ENCODE assay signal across 21 mouse cellular contexts in the genomic region with DNA sequence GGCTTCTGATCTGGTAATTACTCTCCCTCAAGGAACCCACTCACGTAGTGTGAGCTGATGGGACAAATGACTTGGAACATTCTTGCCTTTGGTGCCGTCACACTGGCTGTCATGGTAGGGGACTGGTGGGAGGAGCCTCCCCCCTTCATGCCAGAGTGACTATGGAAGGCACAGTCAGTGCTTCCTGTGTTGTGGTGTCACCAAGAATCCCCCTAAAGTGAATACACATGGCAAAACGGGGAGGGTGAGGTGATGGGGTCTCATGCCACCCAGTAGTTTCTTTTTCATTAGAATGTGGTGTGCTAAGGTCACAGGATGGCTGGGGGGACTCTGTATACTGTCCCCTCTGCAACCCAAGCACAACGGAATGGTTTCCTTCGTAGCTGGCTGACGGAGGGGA. TPM values are rescaled to one million over a fixed set of nuclear protein-coding genes. Genes with fewer than 3 reads are reported as not detected.
DNase-seq lines count a peak whose midpoint lies in the region; ATAC-seq and TF ChIP-seq lines count a peak whose summit lies in the region.
"Had no signal": no experiment of that assay in that cellular context is flagged by ENCODE, and none has a peak within 500 bp of the region (broad histone marks: within the 10 kb centered on the region; RNA-seq: fewer than 3 reads in every experiment).

No protein-coding gene starts in this region.

- ATAC-seq in hindbrain, embryonic 12.5 days (ENCODE audit: low FRiP score): no peak
- no peak for ATAC-seq in midbrain, embryonic 11.5 days (ENCODE audit: low FRiP score)
- no peak for ATAC-seq in midbrain, embryonic 13.5 days
- ATAC-seq: forebrain, embryonic 14.5 days; inflammation-experienced regulatory T-cells, adult 6 months; midbrain, embryonic 16.5 days had no signal

- no peaks in the 10 kb centered on the region; the same call in 1 of the 2 replicates for H3K27me3 ChIP-seq in hindbrain, embryonic 10.5 days (ENCODE audit: insufficient read depth, poor library complexity, severe bottlenecking)
- no peaks in the 10 kb centered on the region for H3K27me3 ChIP-seq in hindbrain, embryonic 12.5 days
- H3K27me3 ChIP-seq in midbrain, embryonic 11.5 days (ENCODE audit: control insufficient read depth, insufficient read depth, low read length): no peaks in the 10 kb centered on the region
- H3K27me3 ChIP-seq in midbrain, embryonic 13.5 days: no peaks in the 10 kb centered on the region
- no peaks in the 10 kb centered on the region for H3K27me3 ChIP-seq in MEL (ENCODE audit: control insufficient read depth in 1 of 2, insufficient read depth in 2 of 2, low read length in 2 of 2)
- H3K27me3 ChIP-seq: embryonic facial prominence, embryonic 15.5 days; stomach, embryonic 15.5 days had no signal

- no peak for TF ChIP-seq RAD21 in MEL (IDR thresholded peaks at IDR 0.05; ENCODE audit: low read depth, low read length)

- no peak overlapping the region for H3K4me2 ChIP-seq in hindbrain, embryonic 12.5 days (replicated peaks)
- no peak overlapping the region for H3K4me2 ChIP-seq in midbrain, embryonic 11.5 days
- no peak overlapping the region for H3K4me2 ChIP-seq in midbrain, embryonic 13.5 days (replicated peaks)
- H3K4me2 ChIP-seq: embryonic facial prominence, embryonic 15.5 days; lung, embryonic 14.5 days; stomach, embryonic 15.5 days had no signal

- no peak overlapping the region for H3K4me3 ChIP-seq in hindbrain, embryonic 10.5 days
- no peak overlapping the region for H3K4me3 ChIP-seq in hindbrain, embryonic 12.5 days
- no peak overlapping the region for H3K4me3 ChIP-seq in midbrain, embryonic 11.5 days (ENCODE audit: low read depth, low read length)
- H3K4me3 ChIP-seq in midbrain, embryonic 13.5 days (replicated peaks): no peak overlapping the region
- H3K4me3 ChIP-seq in MEL (ENCODE audit: control insufficient read depth in 1 of 2, insufficient read depth in 1 of 2, low read depth in 2 of 2, low read length in 2 of 2): no peak overlapping the region
- H3K4me3 ChIP-seq in gastrocnemius, adult 2 months: no peak overlapping the region
- H3K4me3 ChIP-seq: embryonic facial prominence, embryonic 15.5 days; heart, embryonic 10.5 days; limb, embryonic 10.5 days; myocyte; stomach, embryonic 15.5 days had no signal

- H3K27ac ChIP-seq in hindbrain, embryonic 10.5 days: 0 out of 2 replicates have a peak overlapping the region, but pooled peaks have one; percentile 5
- no peak overlapping the region for H3K27ac ChIP-seq in hindbrain, embryonic 12.5 days
- H3K27ac ChIP-seq in midbrain, embryonic 11.5 days (ENCODE audit: low read depth, low read length): no peak overlapping the region
- H3K27ac ChIP-seq in midbrain, embryonic 13.5 days: no peak overlapping the region; the same call in 1 of the 2 replicates
- H3K27ac ChIP-seq in MEL (ENCODE audit: control insufficient read depth, low read depth, low read length): peak overlapping the region; percentile 41
- no peak overlapping the region for H3K27ac ChIP-seq in gastrocnemius, adult 2 months
- H3K27ac ChIP-seq: embryonic facial prominence, embryonic 15.5 days; limb, embryonic 10.5 days; stomach, embryonic 15.5 days had no signal

- TF ChIP-seq CTCF in MEL (IDR thresholded peaks at IDR 0.05 in 2 of 3, conservative IDR thresholded peaks at IDR 0.05 in 1 of 3; ENCODE audit: control insufficient read depth in 1 of 3, insufficient read depth in 1 of 3, low read depth in 2 of 3, low read length in 3 of 3, poor library complexity in 1 of 3, severe bottlenecking in 1 of 3): no peak
- TF ChIP-seq CTCF in gastrocnemius, adult 2 months (IDR thresholded peaks at IDR 0.05): no peak

- H3K79me2 ChIP-seq in MEL (ENCODE audit: control insufficient read depth, insufficient read depth, low read length, poor library complexity): no peaks in the 10 kb centered on the region

- no peak for TF ChIP-seq EP300 in MEL (IDR thresholded peaks at IDR 0.05; ENCODE audit: low read depth in 1 of 2, low read length in 2 of 2)

- intact Hi-C loops in gastrocnemius, adult 2 months (cut with DNase I): no loop called here

- no peaks in the 10 kb centered on the region for H3K9me3 ChIP-seq in hindbrain, embryonic 10.5 days
- no peaks in the 10 kb centered on the region for H3K9me3 ChIP-seq in hindbrain, embryonic 12.5 days (replicated peaks)
- H3K9me3 ChIP-seq in midbrain, embryonic 11.5 days (ENCODE audit: control insufficient read depth, low read length): no peaks in the 10 kb centered on the region
- H3K9me3 ChIP-seq in midbrain, embryonic 13.5 days: no peaks in the 10 kb centered on the region
- no peaks in the 10 kb centered on the region for H3K9me3 ChIP-seq in MEL (replicated peaks; ENCODE audit: insufficient read depth, low read length)
- H3K9me3 ChIP-seq: embryonic facial prominence, embryonic 15.5 days; heart, embryonic 10.5 days; limb, embryonic 10.5 days; stomach, embryonic 15.5 days had no signal

- H3K9ac ChIP-seq in hindbrain, embryonic 12.5 days: no peak overlapping the region
- no peak overlapping the region for H3K9ac ChIP-seq in midbrain, embryonic 11.5 days (ENCODE audit: low read length)
- no peak overlapping the region for H3K9ac ChIP-seq in midbrain, embryonic 13.5 days (replicated peaks)
- no peak overlapping the region for H3K9ac ChIP-seq in MEL (ENCODE audit: control insufficient read depth, low read depth, low read length, poor library complexity, severe bottlenecking)
- H3K9ac ChIP-seq: embryonic facial prominence, embryonic 15.5 days; lung, embryonic 14.5 days; stomach, embryonic 15.5 days had no signal

- H3K4me1 ChIP-seq in hindbrain, embryonic 10.5 days (replicated peaks): peaks cover 73% of the 10 kb centered on the region
- peaks cover 52% of the 10 kb centered on the region for H3K4me1 ChIP-seq in hindbrain, embryonic 12.5 days
- H3K4me1 ChIP-seq in midbrain, embryonic 11.5 days (ENCODE audit: control insufficient read depth, insufficient read depth, low read length): peaks cover 18% of the 10 kb centered on the region
- H3K4me1 ChIP-seq in midbrain, embryonic 13.5 days (replicated peaks): peaks cover 51% of the 10 kb centered on the region
- peaks cover 32 to 49% of the 10 kb centered on the region in 2 experiments for H3K4me1 ChIP-seq in MEL (ENCODE audit: control insufficient read depth in 1 of 2, insufficient read depth in 2 of 2, low read length in 2 of 2)

- WGBS in hindbrain, embryonic 10.5 days: 75% methylated on average over 6 of the region's 6 CpGs
- 73% methylated on average over 6 of the region's 6 CpGs for WGBS in hindbrain, embryonic 12.5 days
- WGBS in midbrain, embryonic 11.5 days: 77% methylated on average over 6 of the region's 6 CpGs
- WGBS in midbrain, embryonic 13.5 days: 77% methylated on average over 6 of the region's 6 CpGs

- no peak for DNase-seq in hindbrain, embryonic 10.5 days (ENCODE audit: low spot score)
- peak; percentile 71 for DNase-seq in midbrain, embryonic 11.5 days (ENCODE audit: low spot score, missing footprints)
- no peak for DNase-seq in MEL (ENCODE audit: low read depth, low spot score)
- peak; percentile 52 for DNase-seq in induced T-regulatory cell, adult 2 months (ENCODE audit: low read depth)
- no peak for DNase-seq in gastrocnemius, adult 2 months
- DNase-seq: adrenal gland, postnatal 36 days; cerebellum, adult 11 months; kidney, adult 2 months; kidney, postnatal 10 days; lung, embryonic 14.5 days; right cerebral cortex, postnatal 4 days had no signal

- no peaks in the 10 kb centered on the region; the same call in 1 of the 2 replicates for H3K36me3 ChIP-seq in hindbrain, embryonic 10.5 days
- no peaks in the 10 kb centered on the region for H3K36me3 ChIP-seq in hindbrain, embryonic 12.5 days
- H3K36me3 ChIP-seq in midbrain, embryonic 11.5 days (ENCODE audit: control insufficient read depth, insufficient read depth, low read length): no peaks in the 10 kb centered on the region
- peaks cover 32% of the 10 kb centered on the region for H3K36me3 ChIP-seq in midbrain, embryonic 13.5 days
- peaks cover 0 to 42% of the 10 kb centered on the region in 2 experiments; a peak in 2 of 4 replicates for H3K36me3 ChIP-seq in MEL (ENCODE audit: control insufficient read depth in 1 of 2, insufficient read depth in 2 of 2, low read length in 2 of 2)
- H3K36me3 ChIP-seq: embryonic facial prominence, embryonic 15.5 days; limb, embryonic 10.5 days; stomach, embryonic 15.5 days had no signal

- no peak for TF ChIP-seq POLR2A in MEL (IDR thresholded peaks at IDR 0.05; ENCODE audit: control insufficient read depth in 1 of 2, insufficient read depth in 1 of 2, low read depth in 1 of 2, low read length in 2 of 2, poor library complexity in 1 of 2)

TF ChIP-seq in MEL, 35 proteins besides CTCF, POLR2A, EP300 and RAD21 (continues in another document):
- no peak for TF ChIP-seq NRF1 (IDR thresholded peaks at IDR 0.05; ENCODE audit: insufficient read depth, low read depth, low read length, poor library complexity, severe bottlenecking)
- no peak for TF ChIP-seq TAL1 (IDR thresholded peaks at IDR 0.05; ENCODE audit: low read length)
- TF ChIP-seq POLR2AphosphoS5 (IDR thresholded peaks at IDR 0.05; ENCODE audit: borderline replicate concordance, low read depth, low read length): no peak
- TF ChIP-seq ELF1 (IDR thresholded peaks at IDR 0.05; ENCODE audit: low read depth, low read length): no peak
- no peak for TF ChIP-seq MAX (IDR thresholded peaks at IDR 0.05; ENCODE audit: low read length)
- no peak for TF ChIP-seq SMC3 (IDR thresholded peaks at IDR 0.05; ENCODE audit: low read depth, low read length)
- no peak for TF ChIP-seq CHD2 (IDR thresholded peaks at IDR 0.05; ENCODE audit: low read length)
- TF ChIP-seq MYB (IDR thresholded peaks at IDR 0.05; ENCODE audit: low read depth, low read length): no peak
- TF ChIP-seq CHD1 (IDR thresholded peaks at IDR 0.05; ENCODE audit: low read depth, low read length): no peak
- no peak for TF ChIP-seq UBTF (IDR thresholded peaks at IDR 0.05; ENCODE audit: borderline replicate concordance, insufficient read depth, low read depth, low read length)
- TF ChIP-seq ZMIZ1 (IDR thresholded peaks at IDR 0.05; ENCODE audit: low read depth, low read length): no peak
- TF ChIP-seq E2F4 (IDR thresholded peaks at IDR 0.05; ENCODE audit: borderline replicate concordance, low read depth, low read length): no peak
- no peak for TF ChIP-seq GATA1 (IDR thresholded peaks at IDR 0.05; ENCODE audit: low read depth, low read length)
- no peak for TF ChIP-seq MYC (IDR thresholded peaks at IDR 0.05; ENCODE audit: low read depth, low read length)

RNA-seq across cellular contexts. Expression of a gene that starts 11.6 kb away (rescaled TPM):
- 6.9 and 9.7 TPM in 2 replicates for polyA plus RNA-seq in hindbrain, embryonic 10.5 days (2016; fragmentation: Nextera tagmentation; extraction: Ambion mirVana)
- 15.3 and 17.5 TPM in 2 replicates for polyA plus RNA-seq in hindbrain, embryonic 12.5 days (2016; fragmentation: Nextera tagmentation; extraction: Ambion mirVana)
- polyA plus RNA-seq in midbrain, embryonic 11.5 days (2014; fragmentation: Nextera tagmentation; extraction: Ambion mirVana): 10.4 TPM in 2 replicates
- 21.8 and 24.4 TPM in 2 replicates for polyA plus RNA-seq in midbrain, embryonic 13.5 days (2015; fragmentation: Nextera tagmentation; extraction: Ambion mirVana)
- 10.4 and 11.6 TPM in 2 replicates for total RNA-seq in MEL (2012; rRNA removed)
- polyA plus RNA-seq in MEL (2012; ENCODE audit: insufficient read depth in 1 of 2, insufficient read length in 2 of 2, low read depth in 1 of 2, low replicate concordance in 2 of 2, missing spikeins in 1 of 2): 10 to 100 TPM in 1 of 2 experiments, not detected in 1; 18.0 TPM
- total RNA-seq in gastrocnemius, adult 2 months (2021): 1 to 10 TPM in 1 of 2 experiments, under 1 TPM in 1; 0.89 to 2.5 TPM

Comparison
In these comparisons a context has a peak if more than half of its experiments do, and no peak if none do; other contexts are left out.
1. H3K27ac ChIP-seq: peak in hindbrain, embryonic 10.5 days (single experiment) and MEL (single experiment); none in hindbrain, embryonic 12.5 days (single experiment), midbrain, embryonic 11.5 days (single experiment), midbrain, embryonic 13.5 days (single experiment) and gastrocnemius, adult 2 months (single experiment).
2. DNase-seq: peak in midbrain, embryonic 11.5 days (single experiment) and induced T-regulatory cell, adult 2 months (single experiment); none in hindbrain, embryonic 10.5 days (single experiment), MEL (single experiment) and gastrocnemius, adult 2 months (single experiment).